Mouse (Mus musculus): ENCODE data around the gene Olfr1427.
"Not testable (repeated sequence)": the region's sequence is repeated elsewhere in the genome, so short reads cannot be mapped to it uniquely, and the experiment has no call there.

Olfr1427 gene

DNA sequence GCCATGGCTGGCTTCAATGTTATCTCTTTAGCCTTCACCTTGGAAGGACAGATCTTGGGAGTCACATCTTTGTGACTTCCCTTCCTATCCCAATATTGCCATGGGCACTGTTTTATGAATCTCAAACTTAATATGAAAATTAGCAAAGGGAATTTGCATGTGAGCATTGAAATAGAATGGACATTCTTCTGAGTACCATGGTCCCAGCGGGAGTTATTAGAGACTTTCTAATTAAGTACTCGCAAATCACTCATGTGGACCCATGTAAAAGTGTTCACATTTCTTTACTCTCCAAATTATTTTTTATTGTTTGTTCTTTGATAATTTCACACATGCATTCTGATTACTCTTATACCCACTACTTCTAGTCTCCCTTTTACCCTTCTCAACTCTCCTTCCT lies at the start of gene Olfr1427:
TSS of gene Olfr1427 (minus strand) at position 101 of the 400 bp plus-strand sequence.
- DNase-seq, result no peak

DNA sequence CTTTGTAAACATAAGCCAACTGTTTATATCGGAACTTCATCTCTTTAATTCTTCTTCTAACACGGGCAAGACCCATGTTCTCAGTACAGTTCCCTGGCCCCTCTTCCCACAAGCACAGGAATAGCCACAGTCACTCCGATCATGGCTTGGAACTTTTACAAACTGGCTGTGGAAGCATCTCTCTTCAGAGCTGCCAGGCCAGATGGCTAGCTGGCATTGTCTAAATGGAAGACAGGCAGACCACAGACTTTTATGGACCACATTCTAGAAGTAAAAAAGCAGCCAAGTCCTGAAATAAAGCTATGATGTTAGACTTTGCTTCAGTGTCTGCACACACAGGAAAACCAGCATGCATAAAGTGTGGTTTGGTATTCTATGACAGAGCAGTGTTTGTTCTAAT lies 42.3 kb upstream of the Olfr1427 start:
- DNase-seq, result no peak

DNA sequence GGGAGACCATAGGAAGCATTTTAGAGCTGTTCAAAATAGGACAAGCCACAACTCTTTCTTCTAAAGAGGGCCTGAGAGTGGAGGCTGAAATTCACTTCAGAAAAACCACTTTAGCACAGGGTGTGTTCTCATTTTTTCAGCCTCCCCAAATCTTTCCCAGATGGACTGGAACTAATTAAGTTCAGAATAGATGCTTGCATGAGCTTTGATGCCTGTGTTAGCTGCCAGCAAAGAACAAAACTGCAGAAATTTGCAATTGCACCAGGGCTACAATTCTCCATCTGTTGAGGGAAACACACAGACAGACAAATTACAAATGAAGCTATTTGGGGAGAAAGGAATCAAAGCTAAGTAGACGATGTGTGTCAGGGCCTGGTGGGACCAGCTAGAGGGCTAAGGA lies 40.2 kb upstream of the Olfr1427 start:
- DNase-seq, result no peak

DNA sequence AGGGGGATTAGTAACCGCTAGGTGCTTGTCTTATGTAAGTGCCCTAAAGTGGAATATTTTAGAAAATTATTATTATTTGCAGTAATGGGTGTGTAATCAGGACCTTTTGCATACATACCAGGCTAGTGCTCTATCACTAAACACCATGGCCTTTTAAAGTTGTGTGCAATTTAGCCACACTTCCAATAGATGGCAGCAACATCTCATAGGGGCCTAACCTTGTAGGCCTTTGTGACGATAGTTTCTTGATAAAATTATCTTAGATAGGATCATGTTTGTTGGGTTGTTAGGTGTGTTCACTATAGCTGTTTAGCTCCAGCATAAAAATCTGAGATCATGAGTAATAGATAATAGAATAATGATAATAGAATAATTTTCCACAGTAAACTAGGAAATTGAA lies 31.2 kb upstream of the Olfr1427 start:
- no peak for DNase-seq

DNA sequence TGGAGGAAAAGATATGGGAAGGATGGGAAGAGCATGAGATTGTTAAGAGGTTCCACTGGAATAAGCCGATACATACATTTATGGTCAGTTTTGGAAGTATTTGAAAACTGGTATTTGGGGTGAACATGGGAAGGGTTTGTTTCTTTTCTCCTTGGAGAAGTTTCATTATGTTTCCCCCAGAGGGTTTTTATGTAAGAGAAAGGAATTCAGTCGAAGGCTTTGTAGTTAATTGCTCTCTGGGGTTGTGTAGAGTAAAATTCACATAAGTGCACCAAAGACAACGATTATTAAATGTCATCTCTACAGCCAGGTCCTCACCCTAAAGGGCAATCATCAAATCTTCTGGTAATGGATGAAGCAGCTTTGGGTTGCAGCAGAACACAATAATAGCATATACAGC lies 20.0 kb upstream of the Olfr1427 start, which contains the start of gene Olfr76:
TSS of gene Olfr76 (minus strand) at position 101 of the 400 bp plus-strand sequence.
- DNase-seq, result no peak

DNA sequence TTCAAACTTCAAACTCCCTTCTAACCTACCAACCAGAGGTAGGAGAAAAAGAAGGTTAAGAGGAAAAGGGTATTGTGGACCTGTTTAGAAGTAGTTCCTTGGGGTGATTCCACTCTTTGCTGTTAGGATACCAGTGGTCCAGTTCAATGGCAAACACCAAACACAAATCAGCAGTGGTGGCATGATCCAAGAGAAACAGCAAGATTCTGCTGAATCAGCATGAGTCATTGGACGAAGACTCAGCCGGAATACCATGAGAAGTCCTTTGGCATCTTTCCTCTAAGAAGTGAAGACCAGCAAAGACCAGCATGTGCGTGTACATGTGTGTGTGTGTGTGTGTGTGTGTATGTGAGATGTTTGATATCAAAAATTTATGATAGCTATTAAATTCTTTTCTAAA lies 13.3 kb upstream of the Olfr1427 start:
- no peak for DNase-seq

DNA sequence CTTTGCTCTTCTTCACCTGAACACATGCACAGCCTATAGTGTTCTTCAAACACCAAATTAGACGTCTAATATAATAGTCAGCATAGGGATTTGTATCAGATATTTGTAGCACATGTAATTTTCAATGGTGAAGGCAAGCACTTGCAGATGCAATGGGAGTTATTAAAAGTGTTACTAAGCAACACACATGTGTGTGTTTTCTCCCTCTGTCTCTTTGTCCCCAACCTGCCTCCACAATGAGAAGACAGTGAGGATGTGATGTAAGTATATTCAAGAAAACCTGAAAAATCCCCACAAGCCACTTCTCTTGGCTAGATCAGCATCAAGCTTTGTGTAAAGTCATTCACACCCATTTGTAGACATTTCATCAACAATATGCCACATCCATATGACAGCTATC lies 12.7 kb upstream of the Olfr1427 start, which contains the start of gene Olfr1428:
TSS of gene Olfr1428 (minus strand) at position 101 of the 400 bp plus-strand sequence.
- DNase-seq, result no peak

DNA sequence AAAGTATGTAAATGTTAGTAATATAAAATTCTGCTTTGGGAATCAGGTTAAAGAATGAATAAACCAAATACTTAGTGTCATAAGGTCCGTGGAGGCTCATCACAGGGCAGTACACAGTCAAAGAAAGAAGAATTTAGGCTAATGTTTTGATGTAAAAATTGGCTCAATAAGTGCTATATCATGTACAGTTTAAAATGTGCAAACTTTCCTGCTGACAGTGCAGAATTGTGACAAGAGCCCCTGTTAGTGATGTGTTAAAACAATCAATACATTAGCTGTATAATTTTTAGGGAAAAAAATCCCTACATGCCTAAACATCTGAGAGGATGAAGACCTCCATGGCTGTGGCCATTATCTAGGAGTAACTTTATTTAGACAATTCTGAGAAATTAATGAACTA lies 10.7 kb upstream of the Olfr1427 start:
- DNase-seq, result no peak

DNA sequence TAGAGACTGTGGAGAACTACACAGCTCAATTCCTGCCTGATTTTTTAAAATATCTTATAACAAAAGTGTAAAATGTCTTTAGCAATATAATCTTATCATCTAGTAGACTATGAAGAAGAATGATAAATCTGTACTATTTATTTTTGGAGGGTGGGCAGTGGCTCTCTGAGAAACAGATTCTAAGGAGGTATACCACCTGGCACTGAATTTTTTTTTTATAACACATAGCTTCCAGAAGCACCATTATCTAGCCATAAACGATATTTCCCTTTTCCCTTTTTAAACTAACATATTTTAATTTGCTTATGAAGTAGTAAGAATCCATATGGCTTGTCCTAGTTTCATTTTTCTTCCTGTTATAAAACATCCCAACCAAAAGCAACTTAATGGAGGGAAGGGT lies 1.4 kb upstream of the Olfr1427 start:
- no peak for DNase-seq

DNA sequence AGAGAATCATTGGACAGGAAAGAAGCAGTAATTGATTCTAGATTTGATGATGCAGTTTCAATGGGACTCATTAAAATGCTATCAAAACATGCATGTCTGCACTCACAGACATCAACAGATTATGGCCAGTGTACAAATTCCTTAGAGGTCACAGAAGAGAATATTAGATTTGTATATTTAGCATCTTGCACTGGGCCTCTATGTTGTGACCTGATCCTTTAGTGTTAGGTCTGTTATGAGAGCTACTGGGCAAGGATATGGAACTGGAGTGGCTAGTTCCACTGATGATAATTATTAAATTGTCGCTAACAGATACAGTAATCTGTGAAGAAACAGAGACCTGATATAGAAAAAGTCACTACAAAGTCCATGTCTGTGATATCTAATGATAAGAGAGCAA lies 11.2 kb downstream of the Olfr1427 start, which contains the start of gene Olfr1426:
TSS of gene Olfr1426 (minus strand) at position 101 of the 400 bp plus-strand sequence.
- no peak for DNase-seq

DNA sequence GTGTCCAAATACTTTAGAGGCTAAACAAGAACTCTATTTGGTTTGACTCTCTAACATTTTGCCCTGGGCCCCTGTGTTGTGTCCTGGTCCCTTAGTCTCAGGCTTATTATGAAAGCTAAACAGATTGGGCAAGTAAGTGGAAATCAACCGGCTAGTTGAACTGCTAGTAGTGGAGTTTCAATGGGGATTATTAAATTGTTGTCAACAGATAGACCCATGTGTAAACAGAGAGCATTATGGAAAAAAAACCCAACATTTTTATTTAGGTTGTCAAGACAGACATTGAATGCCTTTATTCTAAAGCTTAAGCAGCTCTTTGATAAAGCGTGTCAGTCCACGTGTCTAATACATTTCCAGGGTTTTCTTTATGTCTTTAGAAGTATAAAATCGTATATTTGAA lies 25.5 kb downstream of the Olfr1427 start, which contains the start of gene Olfr1425:
TSS of gene Olfr1425 (minus strand) at position 101 of the 400 bp plus-strand sequence.
- not testable (repeated sequence) for DNase-seq

DNA sequence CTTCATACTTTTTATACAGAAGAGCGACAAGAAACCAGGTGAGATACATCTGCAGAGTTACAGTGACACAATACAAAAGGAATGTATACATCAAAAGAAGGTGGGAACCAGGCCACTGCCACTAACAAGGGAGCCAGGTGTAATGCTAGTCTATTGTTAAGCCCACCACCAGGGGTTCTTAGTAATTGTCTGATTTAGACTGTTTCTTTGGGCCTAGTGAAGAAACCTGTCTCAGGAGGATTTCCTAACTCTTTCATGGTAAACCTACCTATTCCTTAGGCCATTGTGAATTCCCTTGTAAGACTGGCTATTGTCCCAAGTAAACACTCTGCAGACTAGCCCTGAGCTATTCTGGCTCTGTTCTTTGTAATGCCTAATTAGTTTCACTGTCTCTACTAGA lies 33.6 kb downstream of the Olfr1427 start:
- not testable (repeated sequence) for DNase-seq

DNA sequence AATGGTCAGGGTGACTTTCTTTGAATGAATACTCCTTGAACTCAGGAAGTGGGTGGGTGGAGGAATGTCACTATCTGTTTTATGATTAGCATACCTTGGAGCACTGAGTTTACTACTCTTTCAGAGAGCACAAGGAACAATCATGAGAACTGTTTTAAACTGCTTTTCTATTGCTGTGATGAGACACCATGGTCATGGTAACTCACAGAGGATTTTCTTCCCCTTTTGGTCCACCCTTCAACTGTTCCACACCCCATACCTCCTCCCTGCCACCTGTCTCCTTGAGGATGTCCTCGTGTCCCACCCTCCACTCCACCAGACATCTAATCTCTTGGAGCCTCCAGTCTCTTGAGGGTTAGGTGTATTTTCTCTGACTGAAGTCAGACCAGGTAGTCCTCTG lies 35.3 kb downstream of the Olfr1427 start:
- not testable (repeated sequence) for DNase-seq

DNA sequence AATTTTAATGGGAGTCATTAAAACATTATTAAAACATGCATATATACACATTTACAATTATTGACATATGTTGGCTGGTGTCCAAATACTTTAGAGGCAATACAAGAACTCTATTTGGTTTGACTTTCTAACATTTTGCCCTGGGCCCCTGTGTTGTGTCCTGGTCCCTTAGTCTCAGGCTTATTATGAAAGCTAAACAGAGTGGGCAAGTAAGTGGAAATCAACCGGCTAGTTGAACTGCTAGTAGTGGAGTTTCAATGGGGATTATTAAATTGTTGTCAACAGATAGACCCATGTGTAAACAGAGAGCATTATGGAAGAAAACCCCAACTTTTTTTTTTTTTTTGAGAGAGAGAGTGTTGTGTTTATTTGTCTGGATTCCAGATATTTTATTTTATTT lies 40.6 kb downstream of the Olfr1427 start, which contains the start of gene Olfr1424:
TSS of gene Olfr1424 (minus strand) at position 101 of the 400 bp plus-strand sequence.
- not testable (repeated sequence) for DNase-seq

Data from thymus, postnatal 25 days (tissue).